Mouse (Mus musculus) heart, postnatal 10 days (tissue): Measurements from ENCODE around the gene E130208F15Rik. TPM values are rescaled to one million over a fixed set of nuclear protein-coding genes. Genes with fewer than 3 reads are reported as not detected.

Experiments
- DNase-seq, 2 experiments: peaks; one replicate each; pipeline ENCODE4 v3.0.0; 2021
- intact Hi-C: fragments of 180-260 bp; cut with DNase I; formaldehyde crosslinking; loops from one replicate; pipeline ENCODE4 v1.15.1; 2025
- total RNA-seq, 2 experiments: library from RNA; stranded (reverse); gene quantifications; 2 replicates each; pipeline ENCODE4 v1.2.3; 2021

The E130208F15Rik gene
- total RNA-seq = 1 to 10 TPM in 1 of 2 experiments, under 1 TPM in 1; 0.87 to 1.0 TPM

DNA sequence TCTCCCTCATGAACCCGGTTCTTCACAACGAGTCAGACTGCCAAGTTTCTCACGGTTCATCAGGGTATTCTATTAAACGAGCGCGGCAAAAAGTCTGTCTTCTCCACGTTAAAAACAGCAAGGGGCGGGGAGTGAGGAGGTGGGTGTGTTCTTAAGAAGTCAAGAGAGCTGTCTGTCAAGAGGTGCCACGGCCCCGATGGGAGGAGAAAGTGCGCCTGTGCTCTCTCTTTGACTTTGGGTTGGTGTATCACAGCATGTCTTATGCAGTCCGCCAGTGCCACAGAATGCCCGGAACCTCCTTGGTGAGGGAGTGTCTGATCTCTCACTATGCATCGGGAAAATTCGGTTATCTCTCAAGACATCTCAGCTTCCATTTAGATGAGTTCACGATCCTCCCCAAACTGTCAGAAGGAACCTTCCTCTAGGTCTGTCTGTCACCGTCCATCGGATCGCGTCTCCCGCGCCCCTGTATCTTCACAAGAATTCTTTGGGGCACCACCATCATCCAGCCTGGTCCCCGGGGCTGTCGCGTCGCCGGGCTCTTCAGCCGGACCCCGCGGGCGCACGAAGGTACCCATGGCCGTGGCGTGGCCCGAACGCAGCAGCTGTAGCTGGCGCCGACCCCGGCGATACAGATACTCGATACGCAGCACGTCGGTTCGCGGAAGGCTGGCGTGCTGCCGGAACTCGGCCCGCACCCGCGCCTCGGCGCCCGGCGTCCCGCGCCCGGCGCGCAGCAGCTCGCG is at the start of gene E130208F15Rik:
Gene E130208F15Rik (plus strand): TSS at position 202 of the 746 bp plus-strand sequence.
- peak; percentile 76 to 81 for DNase-seq
- intact Hi-C loops = no loop called here

DNA sequence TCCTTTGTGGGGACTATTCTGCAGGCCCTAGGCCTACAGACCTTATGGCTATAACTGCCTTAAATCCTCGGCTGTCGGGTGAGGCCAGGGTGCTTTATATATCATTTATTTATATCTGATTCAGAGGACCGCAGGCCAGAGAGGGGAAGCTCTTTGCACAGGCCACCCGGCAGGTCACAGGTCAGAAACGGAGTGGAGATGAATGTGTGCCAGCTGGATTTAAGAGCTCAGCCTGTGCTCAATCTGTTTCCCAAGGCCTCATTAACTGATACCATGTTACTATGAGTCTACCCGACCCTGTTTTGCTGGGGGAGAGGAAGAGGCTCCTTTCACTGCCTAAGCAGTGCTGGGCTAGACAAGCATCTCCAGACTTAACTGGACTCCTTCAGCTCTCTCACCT is 47.2 kb upstream of the E130208F15Rik start:
- intact Hi-C loops = no loop called here
- no peak for DNase-seq

DNA sequence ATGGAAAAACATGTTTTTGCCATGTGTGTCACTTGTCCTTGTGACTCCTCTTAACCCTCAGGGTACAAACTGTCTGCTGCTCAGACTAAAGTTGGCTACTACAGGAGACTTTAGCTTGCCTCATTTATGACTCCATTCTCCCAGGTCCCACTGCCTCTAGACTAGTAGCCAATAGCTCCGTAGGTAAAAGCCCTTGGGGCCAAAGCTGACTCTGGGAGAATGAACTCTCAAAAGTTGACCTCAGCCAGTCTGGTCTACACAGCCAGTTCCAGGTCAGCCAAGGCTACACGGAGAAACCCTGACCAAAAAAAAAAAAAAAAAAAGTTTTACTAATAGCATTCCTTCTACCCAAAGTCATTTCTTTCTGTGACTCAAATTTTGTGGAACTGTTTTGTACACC is 42.6 kb upstream of the E130208F15Rik start:
- no peak for DNase-seq
- intact Hi-C loops = no loop called here

DNA sequence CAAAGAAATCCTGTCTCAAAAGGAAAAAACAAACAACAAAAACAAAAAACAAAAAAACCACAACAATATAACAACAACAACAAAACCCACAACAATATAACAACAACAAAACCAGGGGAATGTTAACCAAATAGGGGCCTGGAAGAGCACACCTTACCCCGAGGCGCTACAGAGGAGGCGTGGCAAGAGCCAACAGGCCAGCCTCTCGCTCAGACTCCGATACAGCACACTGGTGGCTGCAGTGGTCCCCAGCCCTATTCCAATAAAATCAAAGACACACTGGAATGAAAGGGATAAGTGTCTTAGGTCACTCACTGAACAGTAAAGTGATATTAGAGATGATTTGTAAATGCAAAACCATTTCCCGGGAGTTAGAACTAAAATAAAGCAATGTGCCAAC is 42.0 kb upstream of the E130208F15Rik start:
- no peak for DNase-seq
- intact Hi-C loops = no loop called here

DNA sequence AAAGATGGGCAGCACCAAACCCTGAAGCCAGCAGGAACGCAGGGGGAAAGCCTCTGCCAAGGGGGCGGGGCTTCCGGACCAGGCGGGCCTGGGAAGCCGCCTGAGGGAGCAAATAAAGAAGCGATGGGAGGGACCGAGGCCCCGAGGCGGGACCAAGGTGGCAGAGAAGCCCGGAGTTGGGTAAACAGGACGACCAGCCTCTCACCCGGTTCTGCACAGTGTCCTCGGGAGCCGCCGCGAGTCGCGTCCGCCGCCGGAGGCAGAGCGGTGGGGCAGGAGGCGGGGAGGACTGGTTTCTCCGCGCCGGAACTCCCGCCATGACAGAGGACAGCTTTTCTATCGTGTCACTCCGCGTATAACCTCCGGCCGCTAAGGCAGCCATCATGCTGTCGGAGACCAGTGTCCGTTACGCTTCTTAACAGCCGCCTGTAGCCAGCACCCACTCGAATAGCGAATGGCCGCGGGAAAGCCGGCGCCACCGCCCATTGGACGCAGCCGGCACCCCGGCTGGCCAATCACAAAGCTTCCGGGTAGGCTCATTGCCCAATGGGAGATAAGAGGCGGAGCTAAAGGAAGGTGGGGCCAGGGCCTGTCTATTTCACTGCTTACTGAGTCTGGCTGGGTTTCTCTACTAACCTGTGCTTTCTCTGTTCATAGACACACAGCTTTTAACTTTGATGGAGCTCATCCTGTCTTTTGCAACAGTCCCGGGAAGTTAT is 41.4 kb upstream of the E130208F15Rik start, which contains the start of the genes Thap8 and Wdr62:
Gene Thap8 (plus strand): TSS at position 144 of the 719 bp plus-strand sequence.
Gene Wdr62 (minus strand): TSS at position 469 of the 719 bp plus-strand sequence.
- intact Hi-C loops = no loop called here
- peak; percentile 95 for DNase-seq

DNA sequence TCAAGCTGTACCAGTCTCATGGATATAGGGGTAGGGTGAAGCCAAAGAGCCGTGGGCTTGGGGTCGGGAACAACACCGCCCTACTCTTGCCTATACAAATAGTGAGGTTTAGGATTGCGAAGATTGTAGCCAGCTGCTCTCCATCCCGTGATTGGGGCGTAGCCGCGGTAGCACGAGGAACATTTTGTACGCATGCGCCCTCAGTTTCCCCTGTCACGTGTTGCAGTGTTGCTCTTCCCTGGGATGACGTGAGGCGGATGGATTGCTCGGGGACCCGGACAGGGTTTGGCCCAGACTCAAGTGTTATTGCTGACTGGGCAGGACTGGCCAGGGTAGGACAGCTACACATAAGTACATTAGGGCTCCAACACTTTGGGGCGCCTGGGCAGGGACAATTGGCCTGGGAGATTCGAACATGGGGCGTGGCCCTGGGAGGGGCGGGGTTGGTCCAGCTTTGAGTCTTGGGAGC is 40.8 kb upstream of the E130208F15Rik start:
- DNase-seq = peak; percentile 91 to 92
- intact Hi-C loops = no loop called here

DNA sequence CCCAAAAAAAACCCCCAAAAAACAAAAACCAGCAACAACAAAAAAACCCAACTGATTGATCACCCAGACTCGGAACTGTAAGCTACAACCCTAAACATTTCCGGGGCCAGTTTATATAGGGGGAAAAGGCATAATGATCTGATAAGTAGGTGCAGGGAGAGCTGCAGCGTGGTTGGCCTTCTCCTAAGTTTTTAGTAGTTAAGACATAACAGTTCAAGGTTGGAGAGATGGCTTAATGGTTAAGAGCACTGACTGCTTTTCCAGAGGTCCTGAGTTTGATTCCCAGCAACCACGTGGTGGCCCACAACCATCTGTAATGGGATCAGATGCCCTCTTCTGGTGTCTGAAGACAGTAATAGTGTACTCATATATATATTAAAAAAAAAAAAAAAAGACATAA is 40.0 kb upstream of the E130208F15Rik start:
- intact Hi-C loops = no loop called here

DNA sequence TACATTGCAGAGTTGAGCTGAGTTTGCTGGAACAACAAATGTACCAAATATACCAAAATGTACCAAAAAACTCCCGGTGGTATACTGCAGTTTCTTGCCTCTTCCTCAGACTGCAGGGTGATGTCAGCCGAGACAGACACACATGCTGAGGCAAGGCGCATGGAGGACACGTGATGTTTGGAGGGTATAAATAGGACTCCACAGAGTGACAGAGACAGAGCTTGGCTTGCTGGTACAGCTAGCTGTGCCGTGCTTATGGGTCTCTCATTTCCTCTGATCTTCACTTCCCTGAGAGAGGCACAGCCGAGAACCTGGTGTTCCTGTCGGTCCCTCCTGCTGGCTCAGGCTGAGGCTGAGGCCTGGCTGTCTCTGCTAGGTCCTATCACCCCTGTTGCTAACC is 38.8 kb upstream of the E130208F15Rik start:
- intact Hi-C loops = no loop called here
- DNase-seq = peak in 1 of 2 experiments; percentile 22

More for the DNA sequence above, 40.0 kb upstream of the E130208F15Rik start:
- no peak for DNase-seq

DNA sequence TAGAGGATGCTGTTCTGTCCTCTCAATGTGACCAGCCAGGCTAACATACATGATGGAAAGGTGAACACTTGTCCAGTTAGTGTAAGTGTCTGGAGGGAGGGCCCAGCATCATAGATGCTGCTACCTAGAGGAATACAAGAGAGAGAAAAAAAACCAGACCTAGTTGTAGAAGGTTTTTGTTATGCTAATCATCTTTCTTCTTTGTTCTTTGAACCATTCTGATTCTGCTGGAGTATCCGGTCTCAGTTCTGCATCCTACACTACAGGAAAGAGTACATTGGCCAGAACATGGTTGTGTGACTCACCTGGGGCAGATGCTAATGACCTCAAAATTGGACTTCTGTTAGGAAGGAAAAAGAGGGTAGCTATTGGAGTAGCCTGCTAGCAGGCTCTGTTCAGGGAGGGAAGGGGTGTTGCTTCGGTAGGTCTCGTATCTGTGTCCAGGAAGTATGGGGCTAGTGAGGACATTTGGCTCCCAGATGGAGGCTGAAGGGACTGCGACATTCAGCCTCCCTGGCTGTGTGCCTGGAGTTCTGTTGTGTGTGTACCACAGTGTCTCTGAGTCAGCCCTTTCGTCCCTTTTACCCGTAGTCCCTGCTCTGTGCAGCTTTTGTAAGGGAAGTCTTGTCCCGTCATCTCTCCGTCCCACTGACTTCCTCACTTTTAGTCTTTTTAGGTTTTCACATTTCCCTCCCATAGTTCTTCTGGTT is 34.7 kb upstream of the E130208F15Rik start:
- intact Hi-C loops = no loop called here
- peak; percentile 67 to 68 for DNase-seq

DNA sequence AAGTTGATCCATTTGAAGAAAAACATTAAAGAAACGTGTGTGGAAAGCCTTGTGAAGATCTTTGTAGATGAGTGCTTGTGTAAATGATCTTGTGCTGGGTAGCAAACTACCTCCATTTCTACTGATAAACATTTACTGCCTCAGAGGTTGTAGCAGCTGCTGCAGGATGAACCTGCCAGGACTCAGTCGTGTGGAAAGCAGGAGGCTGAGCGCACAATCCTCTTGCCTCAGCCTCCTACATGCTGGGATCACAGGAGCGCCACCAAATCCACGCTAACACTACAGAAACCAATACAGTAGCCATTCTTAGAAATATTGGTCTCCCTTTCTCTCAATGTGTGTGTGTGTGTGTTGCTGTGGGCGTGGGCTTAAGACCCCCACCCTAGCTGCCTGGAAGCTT is 33.5 kb upstream of the E130208F15Rik start:
- DNase-seq = no peak
- intact Hi-C loops = no loop called here

DNA sequence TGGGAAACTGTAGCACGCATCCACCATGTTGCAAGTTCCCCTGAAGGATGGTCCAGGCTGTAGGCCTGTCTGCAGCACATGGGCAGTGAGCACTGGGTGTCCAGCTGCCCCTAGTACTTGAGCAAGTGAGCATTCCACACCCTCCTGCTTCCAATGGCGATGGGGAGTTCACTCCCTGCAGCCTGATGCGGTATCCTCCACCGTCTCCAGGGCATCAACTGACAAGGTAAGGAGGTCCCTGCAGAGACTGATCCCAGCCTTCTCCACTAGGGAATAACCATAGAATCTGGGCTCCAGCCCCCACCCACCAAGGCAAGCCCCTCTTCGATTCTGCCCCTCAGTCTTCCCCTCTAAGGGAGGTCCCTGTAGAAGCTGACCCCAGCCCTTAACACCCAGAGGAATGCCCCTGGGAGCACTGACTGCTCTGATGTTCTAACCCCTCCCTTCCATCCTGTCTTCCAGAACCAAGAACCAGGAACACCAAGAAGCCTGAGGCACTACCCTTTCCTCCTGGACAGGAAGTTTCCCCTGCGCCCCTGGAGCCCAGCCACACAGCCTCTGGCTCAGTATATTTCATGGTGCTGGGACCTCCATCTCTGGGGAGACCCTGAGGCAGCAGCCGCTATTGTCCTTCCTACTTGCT is 32.3 kb upstream of the E130208F15Rik start:
- DNase-seq = no peak
- intact Hi-C loops = no loop called here

DNA sequence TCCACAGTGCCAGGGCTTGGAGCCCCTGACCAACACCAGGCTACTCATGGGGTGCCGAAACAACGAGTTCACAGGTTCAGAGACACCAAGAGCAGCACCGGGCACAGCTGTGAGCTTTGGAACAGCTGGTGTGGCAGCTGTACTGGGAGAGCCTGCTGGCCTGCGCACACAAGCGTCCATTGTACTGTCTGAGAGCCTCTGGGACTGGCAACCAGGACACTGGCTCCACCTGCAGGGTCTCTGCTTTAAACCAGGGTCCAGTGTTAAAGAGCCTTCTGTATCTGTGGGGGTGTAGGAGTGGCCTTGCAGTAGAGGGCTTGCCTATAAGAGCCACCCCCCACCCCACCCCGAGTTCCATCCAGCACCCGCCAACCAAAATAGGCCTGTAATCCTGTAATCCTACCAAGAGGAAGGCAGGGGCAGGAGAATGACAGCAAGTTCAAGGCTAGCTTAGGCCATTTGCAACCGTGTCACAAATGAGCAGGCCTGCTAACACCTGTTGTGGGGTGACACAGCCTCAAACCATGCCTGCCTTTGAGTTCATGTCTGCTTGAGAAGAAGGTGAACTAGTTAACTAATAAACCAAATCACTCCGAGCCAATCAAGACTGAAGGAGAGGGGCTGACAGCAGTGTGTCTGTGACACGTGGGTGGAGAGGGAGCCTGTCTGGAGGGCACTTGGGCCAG is 31.7 kb upstream of the E130208F15Rik start:
- intact Hi-C loops = no loop called here
- DNase-seq = peak; percentile 20 to 47

DNA sequence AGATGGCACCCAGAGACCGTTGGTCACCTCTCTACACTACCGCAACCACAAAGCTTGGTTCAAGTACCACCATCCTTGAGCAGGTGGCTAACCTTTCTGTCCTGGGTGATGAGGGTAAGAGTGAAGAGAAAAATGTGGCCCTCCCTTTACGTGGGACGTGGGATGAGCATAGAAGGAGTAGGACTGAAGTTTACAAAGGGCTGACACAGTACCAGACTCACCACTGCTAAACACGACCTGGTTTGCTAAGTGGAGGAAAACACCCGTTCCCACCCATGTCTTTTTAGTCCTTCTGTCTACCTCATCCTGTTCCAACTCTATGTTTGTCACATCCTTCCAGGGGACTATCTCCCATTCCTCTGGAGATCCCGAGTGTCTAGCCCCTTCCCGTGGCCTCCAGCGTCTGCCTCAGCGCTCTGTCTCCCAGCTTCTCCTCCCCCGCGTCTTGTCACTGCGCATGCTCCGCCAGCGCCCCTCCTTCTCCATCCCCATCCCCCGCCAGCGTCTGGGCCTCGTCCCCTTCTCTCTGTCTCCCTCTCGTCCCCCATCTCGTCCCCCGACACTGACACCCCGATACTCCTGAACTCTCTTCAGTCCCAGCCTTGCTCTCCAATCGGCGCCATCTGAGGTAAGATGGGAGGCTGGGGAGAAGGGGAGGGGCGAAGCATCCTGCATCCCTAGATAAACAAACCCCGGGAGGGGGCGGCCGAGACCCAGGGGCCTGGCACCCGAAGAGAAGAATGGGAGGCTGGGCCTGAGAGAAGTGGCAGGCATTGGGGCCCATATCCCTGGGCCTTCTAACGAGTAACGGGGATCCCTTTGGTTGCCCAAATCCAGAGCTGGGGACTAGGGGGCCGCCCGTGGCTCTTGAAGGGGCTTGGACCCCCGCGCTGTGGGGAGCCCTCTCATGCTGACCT is 30.1 kb upstream of the E130208F15Rik start, which contains the start of gene Clip3:
Gene Clip3 (plus strand): TSS at position 514 of the 917 bp plus-strand sequence.
- intact Hi-C loops = no loop called here
- DNase-seq = peak; percentile 77 to 84

DNA sequence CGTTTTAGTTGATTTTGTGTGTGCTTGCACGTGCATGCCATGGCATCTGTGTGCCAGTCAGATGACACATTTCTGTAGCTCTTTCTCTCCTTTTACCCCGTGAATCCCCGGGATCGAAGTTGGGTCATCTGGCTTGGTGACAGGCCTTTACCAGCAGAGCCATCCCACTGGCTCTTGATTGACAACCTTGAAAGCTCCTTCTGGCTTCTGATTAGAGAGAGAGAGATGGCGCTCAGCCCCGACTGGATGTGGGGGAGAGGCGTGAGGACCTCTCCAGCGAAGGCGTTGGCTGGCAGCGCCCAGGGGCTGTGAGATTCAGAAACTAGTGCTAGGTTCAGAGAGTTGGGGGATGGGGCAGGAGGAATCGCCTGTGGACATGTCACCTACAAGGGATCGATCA is 27.7 kb upstream of the E130208F15Rik start:
- intact Hi-C loops = no loop called here
- no peak for DNase-seq

DNA sequence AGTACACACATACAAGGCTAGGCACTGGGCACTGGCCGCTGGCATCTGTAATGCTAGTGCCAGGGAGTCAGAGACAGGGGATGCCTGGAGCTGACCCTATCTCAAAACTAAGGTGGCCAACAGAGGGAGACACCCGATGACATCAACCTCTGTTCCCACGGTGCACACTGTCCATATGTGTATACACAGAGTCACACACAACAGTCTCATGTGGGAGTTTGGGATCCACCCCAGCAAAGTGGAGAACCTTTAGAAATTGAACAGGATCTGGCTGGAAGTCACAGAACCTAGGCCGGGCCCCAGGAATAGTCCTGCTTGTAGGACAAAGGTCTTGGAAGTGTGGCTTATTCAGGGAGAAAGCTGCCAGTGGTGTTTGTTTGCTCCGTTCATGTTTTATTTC is 27.2 kb upstream of the E130208F15Rik start:
- DNase-seq = no peak
- intact Hi-C loops = no loop called here

DNA sequence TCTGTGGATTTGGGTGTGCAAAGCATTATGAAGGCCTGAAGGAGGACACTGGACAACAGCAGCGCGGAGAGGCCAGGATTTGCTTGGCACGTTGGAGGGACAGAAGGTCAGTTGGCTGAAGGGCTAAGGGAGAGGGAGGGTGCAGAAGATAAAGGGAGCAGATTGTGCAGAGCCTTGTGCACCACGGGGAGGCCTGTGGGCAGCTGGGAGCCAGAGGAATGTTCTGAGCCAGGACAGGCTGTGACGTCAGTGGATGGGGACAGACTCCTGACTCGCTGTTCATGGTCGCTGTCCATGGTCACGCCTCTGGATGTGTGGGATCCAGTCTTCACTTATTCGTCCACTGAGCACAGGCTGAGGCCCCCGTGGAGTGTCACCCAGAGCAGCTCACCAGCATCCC is 26.4 kb upstream of the E130208F15Rik start:
- peak; percentile 70 to 75 for DNase-seq
- intact Hi-C loops = no loop called here

DNA sequence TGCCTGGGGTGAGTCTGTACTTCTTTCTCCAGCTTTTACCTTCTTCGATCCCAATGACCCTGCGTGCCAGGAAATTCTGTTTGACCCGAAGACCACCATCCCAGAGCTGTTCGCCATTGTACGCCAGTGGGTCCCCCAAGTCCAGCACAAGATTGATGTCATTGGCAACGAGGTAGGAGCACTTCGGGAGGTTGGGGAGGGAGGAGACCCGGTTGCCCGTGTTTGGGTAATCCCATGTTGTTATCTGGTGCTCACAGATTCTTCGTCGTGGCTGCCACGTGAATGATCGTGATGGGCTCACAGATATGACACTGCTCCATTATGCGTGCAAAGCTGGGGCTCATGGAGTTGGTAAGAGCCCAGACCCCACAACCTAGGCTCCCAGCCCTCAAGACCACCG is 24.7 kb upstream of the E130208F15Rik start:
- intact Hi-C loops = no loop called here
- DNase-seq = no peak

DNA sequence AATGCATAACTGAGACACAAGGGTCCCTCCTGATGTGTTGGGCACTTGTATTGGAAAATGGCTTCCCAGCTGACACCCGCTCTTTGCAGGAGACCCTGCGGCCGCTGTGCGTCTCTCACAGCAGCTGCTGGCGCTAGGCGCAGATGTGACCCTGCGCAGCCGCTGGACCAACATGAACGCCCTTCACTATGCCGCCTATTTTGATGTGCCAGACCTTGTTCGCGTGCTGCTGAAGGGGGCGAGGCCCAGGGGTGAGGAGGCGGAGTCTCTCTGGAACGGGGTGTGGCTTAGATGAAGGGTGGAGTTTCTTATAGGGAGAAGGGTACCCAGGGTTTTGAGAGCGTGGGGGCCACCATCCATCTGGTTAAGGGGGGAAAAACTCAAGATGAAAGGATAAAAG is 24.3 kb upstream of the E130208F15Rik start:
- intact Hi-C loops = no loop called here

DNA sequence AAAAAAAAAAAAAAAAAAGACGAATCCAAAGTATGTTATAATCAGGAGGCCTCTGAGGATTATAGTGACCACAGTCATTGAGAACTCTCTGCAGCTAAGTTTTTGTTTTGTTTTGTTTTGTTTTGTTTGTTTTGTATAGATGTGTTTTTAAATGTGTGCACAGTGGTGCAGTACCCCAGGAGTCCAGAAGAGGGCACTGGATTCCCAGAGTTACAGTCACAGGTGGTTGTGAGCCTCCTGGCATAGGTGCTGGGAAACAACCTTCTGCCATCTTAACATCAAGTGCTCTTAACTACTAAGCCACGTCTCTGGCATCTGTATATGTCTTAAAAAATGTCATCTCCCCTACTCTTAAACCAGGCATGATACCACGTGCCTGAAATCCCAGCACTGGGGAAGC is 20.6 kb upstream of the E130208F15Rik start:
- peak in 1 of 2 experiments; percentile 18 for DNase-seq
- intact Hi-C loops = no loop called here

More for the DNA sequence above, 24.3 kb upstream of the E130208F15Rik start:
- DNase-seq = no peak
